Mouse (Mus musculus) megakaryocyte progenitor cell, adult 5-6 weeks (primary cell): ENCODE data around the gene Igfbp5. TPM values are rescaled to one million over a fixed set of nuclear protein-coding genes. Genes with fewer than 3 reads are reported as not detected.

ENCODE experiments used
- ATAC-seq: replicated peaks from 2 replicates; pipeline ENCODE4 v1.8.0; 2016; ENCODE audit warnings: mild to moderate bottlenecking, moderate TSS enrichment, inconsistent platforms; ENCODE audit not compliant: poor library complexity
- total RNA-seq, 2 experiments: library from RNA; stranded (forward) in 1 of 2; stranded (reverse) in 1 of 2; fragments of 157-497, 149-512 nt in 1 of 2; fragments of 200-1000 nt in 1 of 2; gene quantifications; 2 replicates each; pipeline versions ENCODE4 v1.2.3 to v1.2.4; 2015 to 2017

The Igfbp5 gene
- total RNA-seq (2015) (0.20 and 0.39 TPM in 2 replicates), total RNA-seq (2017) (0.07 and 0.12 TPM in 2 replicates)

DNA sequence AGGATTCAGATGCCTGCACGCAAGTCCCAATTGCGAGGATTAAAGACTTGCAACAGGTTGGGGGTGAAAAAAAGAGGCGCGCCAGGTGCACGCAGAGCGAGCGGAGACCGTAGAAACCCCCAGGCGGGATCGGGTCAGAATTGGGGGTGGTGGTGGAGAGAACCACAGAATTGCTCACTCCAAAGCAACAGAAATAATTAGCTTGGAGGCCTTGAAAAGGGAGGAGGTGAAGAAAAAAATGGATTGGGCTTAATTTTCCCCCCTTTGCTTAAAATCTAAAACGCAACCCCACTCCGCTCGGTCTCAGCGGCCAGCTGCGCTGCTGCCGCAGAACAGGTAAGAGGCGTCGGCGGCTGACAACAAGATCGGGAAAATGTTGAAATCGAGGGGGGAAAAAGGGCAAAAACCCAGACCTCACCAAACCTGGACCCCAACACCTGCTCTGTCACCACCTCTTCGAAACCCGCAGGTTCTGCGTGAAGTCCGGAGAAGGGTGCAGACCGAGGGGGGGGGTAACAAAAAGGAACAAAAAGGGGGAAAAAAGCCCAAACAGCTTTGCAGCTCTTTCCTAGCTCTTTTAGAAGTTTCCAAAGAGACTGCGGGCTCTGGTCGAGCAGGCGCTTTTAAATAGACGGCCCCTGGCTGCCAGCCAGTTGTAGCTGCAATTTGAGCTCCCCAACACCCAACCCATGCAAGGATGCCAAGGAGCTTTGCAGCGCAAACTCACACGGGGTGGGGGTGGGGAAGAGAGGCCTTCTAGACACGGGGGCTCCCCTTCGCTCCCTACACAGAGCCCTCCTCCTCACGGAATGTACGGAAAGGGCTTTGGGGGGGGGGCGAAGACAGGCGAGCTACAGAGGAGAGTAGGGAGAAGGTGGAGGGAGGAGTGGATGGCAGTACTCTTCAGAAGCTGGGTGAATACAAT, at the start of gene Igfbp5:
Gene Igfbp5, minus strand, starts transcription at position 598 of the 925 bp plus-strand sequence.
- ATAC-seq, result no peak

DNA sequence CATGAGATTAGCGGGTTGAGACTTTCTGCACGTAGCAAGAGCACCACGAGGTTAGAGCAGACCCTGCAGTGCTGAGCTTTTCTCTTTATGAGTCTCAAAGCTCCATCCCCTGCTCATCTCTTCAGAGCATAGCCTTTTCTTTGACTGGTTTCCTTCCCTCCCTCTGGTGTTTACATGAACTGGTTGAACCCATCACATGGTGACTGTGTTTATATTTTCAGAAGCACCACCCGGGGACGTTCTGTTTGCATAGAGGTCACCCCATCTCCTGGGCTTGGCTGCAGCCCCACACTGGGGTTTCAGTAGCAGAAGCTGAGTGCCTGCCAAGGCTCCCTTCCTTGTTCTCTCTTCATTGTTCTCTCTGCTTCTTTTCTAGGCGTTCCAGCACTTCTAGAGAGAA, 40.1 kb upstream of the Igfbp5 start:
- ATAC-seq, result no peak

DNA sequence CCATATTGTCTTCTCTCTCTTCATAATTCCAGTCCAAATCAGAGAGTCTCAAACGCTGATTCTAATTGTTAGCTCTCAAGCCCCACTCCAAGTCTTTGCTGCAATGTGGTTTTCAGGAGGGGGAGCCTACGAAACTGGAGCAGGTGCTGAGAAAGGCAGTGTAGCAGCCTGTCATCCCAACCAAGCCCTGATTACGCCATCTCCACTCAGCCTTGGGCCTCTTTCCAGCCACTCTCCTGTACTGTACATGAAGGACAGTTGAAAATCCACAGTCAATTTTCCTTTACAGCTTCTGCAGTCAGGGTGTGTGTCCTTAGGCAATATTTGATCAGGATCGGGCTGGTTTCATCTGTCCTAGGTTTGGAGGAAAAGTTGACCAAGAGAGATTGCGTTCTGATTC, 38.4 kb upstream of the Igfbp5 start:
- ATAC-seq, result no peak

DNA sequence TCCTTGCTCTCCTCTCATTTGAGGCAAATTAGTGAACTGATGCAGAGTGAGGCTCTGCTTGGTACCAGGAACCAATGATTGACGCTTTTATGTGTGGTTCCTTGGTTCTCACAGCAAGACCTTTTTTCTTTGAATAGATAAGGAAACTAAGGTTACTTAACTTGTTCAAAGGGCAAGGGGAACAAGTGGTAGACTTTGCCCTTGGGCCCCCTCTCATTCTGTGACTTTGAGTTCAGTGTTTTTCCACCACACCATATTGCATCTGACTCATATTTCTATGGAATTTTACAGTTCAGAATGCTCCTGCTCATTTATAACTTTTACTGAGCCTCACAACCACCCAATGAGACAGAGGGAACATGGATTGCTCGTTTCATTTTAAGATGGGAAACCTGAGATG, 21.1 kb upstream of the Igfbp5 start:
- ATAC-seq, result no peak

DNA sequence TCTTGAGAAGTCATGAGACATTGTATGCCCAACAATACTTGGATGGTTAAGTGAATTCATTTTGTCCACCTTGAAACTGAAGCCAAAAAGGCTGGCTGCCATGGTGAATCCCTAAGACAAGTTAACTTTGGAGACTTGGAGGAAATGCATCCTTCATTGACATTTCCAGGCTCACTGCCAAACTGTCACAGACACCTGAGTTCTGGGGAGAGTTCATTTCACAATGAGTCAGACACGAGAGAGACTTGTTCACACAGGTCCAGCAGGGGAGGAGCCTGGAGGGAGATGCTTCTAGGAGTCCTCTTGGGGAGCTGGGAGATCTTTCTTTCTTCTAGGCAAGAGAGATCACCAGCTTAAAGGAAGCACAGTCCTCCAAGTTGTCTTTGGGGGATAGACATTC, 13.2 kb upstream of the Igfbp5 start:
- ATAC-seq, result no peak

DNA sequence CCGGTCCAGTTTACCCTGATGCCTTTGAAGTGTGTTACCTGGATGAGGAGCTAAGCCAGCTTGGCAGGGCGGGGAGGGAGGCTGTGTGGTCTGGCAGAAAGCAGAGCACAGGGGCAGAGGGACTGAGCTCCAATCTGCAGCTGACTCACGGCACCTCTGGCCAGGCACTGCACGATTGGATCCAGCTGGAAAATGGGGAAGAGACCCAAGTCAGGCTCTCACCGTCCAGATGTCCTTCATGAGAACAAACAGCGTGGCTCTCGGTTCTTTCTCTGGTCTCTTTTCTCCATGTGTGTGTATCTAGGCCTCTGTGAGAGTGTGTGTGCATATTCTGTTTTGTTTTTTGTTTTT, 11.1 kb upstream of the Igfbp5 start:
- no peak for ATAC-seq

DNA sequence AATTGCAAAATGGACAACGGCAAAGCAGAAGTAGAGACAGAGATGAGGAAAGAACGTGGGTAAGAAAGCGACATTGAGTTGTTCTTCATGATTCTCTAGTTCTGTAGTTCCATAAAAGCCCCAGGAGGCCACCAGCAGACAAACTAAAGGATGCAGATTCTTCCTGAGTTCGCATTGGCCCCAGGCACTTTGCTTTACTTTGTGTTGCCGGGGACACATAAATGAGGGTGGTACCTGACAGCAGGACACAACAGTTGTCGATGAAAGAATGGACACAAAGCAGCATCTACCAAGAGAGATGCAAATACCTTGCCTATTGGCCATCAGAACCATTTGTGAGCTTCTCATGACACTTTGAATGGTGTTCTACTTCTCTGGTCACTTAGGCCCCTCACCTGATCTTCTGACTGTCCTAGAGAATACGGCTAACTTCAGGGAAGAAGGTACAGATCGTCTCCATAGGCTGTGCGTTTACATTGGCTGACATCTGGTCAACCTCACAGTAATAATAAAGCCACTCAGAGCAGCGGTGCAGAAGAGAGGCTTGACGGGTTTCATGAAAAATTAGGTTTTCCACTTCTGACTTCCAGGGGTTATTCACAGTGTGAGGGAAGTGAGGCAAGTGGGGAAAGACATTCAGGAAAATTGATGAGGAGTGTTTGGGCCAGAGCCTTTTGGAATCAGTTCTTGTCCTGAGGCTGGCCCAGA, 10.6 kb upstream of the Igfbp5 start:
- ATAC-seq, result no peak

DNA sequence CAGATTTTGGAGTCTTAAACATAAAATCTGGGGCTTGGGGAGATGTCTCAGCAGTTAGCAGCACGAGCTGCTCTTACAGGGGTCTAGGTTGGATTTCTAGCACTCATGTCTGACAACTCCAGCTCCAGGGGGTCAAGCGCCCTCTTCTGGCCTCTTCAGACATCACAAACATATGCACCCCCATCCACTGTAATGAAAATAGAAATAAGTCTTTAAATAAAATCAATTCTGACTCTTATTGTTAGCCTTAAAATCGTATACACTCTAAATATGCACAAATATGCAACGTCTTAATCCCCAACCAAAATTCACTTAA, 4.6 kb upstream of the Igfbp5 start:
- ATAC-seq, result 0 out of 2 replicates have a peak, but pooled peaks have one; percentile 45

DNA sequence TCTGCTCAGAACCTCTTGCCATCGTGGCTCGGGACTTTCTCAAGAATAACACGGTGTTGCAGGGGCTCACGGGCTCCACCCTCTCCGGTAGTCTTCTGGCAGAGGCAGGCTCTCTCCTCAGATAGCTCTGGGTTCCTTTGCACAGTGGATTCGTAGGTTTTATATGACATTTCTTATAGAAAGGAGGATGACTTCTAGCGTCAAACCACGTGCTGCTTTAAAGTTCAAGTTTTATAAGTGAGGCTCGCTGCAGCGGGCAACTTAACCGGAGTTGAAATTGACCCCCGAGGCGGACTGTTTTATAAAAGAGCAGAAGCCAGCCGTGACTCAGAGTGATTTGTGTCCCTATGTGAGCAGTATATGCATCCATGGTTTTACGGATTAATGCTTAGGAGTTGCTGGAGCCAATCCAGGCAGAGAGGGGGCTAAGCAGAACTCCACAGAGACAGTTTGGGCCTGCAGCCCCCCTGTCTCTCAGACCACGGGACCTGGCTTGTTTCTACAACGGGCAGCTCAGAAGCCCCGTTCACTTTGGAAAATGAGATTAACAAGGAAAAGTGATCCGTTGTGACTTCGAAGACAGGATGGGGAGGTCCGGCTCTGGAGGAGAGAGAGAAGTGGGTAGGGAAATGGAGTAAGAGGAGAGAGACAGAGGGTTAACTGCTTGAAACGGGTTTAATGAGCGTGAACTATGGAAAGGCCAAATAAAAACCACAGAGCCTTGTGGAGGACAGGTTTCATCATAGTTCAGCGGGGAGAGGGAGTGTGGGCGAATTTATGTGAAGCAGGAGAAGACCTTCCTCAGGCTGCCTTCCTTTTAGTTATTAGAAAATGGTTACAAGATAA, 4.0 kb upstream of the Igfbp5 start:
- ATAC-seq, result no peak

DNA sequence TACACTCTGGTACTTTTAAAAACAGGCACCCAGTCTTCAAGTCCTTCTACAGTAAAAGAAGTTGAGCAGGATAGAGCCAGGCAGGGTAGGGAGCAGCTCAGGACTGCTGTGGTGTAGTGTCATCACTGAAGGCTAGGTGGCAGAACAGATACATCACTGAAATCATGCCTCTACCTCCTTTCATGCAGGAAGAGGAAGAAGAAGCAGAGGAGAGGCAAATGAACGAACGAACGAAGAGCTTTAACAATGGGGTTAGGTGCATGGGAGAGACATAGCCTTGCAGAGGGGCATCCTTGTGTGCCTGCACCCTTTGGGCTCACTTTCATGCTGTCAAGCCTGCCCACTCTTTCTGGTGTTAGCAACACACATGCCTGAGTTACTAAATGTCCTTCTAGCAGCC, 3.2 kb upstream of the Igfbp5 start:
- peak; percentile 81 for ATAC-seq

DNA sequence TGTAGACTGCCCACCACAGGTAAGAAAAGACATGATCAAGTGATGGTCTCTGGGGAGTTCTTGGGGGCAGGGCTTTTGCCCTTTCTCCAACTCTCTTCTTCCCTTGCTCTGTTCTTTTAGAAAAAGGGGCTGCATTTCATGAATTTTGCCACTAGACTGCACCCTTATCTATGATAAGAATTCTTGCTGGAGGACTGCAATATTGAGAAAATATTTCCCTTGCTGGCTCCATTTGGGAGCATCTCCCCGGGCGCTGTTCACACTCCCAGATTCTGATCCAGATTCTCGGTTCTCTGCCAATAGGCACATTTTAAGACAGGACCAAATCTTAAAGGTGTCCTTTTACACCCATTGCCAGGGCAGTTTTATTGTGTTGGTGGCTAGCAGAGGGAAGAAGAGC, 1.4 kb upstream of the Igfbp5 start:
- no peak for ATAC-seq

DNA sequence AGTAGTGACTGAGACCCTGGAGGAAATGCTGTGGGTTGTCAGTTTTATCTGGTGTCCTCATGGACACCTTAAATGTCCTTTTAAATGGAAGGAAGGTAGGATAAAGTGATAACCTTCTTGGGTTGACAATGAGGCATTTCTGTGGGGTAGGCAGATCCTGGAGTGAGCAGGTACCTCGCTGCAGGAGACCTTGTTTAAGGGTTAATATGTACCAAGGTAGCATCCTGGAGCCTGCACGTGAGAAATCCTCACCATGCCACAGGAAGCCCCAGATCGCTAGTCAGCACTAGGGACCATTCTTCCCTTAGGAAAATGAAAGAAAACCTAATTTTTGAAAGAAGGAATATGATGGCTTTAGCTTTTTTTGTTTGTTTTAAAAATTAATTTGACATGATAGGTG, 1.0 kb upstream of the Igfbp5 start:
- ATAC-seq, result no peak

DNA sequence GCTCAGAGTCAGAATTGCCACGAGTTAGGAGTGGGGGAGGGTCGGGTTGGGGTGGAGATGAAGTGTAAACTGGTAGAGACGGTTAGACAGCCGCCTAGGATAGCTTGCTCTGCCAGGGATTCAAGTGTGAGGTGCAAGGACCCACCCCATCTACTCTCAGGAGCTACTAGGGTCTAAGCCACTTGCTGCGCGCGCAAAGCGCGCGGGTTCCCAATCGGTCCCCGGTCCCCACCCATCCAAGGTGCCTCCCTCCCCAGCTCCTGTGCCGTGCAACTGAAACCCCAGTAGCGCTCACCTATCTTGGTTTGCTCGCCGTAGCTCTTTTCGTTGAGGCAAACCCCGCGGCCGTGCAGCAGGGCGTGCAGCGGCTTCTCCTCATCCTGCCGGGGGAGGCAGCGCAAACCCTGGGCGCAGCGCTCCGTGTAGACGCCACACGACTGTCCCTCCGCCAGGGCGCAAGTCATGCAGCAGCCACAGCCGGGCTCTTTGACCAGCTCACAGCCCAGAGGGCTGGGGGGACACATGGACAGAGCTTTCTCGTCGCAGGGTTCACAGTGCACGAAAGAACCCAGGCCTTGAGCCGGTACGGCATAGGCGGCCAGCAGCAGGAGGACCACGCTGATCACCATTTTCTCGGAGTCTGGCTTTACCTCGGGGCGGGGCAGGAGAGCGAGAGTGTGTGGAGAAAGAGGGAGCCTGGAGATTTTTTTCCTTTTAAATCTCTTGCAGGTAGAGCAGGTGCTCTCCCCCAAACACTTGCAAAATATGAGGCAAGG, 985 bp downstream of the Igfbp5 start:
- ATAC-seq, result no peak

DNA sequence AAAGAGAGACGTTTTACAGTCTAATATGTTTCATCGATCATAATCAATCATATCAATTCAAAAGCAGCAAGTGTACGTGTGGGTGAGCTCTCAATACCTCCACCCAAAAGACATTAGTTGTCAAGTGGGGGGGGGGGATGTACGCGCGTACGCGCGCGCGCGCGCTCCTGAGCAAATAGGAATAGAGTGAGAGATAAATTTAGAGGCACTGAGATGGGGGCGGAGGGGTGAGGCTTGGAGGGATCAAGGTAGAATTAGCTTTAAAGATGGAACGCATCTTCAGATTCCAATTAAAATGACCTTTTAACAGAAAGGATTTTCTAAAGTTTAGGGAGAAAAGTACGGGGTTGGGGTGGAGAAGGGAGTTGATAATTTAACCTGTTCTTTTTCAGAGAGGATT, 1.6 kb downstream of the Igfbp5 start:
- no peak for ATAC-seq

DNA sequence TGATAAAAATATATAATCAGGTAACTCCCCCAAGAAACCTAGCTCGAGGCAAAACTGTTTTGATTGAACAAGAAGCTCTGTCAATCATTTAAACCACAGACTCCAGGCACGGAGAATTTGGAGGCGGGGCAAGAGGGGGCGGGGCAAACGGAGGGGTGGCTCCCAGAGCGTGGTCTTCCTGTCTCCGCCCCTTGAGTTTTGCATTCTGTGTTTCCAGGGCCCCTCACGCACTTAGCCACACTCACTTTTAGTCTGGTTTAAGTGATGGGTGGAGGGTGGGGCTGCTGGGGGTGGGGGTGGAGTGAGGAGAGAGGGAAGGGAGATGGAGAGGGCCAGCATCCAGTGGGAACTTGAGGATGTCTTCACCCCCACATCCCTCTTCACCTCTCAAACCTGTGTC, 2.2 kb downstream of the Igfbp5 start:
- peak; percentile 32 for ATAC-seq

DNA sequence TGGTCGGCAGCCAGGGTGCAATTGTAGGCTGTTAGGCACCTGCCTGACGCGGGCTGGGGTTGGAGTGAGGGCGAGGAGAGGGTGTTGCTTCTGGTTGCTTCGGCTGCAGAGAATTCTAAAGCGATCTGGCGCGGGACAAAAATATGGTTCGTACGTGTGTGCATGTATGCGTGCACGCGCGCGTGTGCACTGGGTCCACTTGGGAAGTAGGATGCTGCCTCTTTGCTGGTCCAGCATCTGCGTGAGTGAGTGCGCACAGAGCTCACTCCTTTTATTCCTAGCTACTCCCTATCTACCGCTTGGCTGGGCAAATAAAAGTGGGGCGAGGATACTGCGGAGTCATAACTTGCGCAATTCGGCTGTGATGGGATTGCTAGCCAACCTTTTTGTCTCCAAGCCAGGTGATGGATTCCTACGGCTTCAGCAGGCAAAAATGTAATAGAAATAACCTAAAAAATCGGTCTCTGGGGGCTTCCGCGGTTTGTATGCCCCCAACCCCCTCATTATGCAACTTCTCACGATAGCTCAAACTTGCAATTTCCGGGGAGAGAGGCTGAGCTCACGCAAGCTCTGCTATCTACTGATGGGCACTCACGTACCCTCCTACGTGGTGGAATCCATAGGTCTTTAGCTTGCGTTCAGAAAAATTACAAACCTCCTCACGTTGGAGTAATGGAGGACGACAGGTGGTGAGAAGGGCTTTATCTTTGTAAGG, 2.8 kb downstream of the Igfbp5 start:
- no peak for ATAC-seq

DNA sequence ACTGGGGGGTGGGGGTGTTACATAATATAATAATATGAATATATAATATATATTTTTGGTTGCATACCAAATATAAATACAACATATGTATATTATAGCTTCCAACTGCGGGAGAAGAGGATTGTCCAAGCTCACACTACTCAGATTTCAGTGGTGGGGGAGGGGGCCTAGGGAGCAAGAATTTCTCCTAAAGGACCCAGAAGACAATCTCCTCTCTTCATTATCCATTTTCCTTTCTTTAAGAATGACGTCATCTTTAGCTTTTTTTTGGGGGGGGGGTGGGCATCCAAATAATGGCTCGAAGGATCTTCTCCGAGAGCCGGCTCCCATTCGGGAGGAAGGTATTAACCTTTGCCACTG, 3.4 kb downstream of the Igfbp5 start:
- ATAC-seq, result no peak

DNA sequence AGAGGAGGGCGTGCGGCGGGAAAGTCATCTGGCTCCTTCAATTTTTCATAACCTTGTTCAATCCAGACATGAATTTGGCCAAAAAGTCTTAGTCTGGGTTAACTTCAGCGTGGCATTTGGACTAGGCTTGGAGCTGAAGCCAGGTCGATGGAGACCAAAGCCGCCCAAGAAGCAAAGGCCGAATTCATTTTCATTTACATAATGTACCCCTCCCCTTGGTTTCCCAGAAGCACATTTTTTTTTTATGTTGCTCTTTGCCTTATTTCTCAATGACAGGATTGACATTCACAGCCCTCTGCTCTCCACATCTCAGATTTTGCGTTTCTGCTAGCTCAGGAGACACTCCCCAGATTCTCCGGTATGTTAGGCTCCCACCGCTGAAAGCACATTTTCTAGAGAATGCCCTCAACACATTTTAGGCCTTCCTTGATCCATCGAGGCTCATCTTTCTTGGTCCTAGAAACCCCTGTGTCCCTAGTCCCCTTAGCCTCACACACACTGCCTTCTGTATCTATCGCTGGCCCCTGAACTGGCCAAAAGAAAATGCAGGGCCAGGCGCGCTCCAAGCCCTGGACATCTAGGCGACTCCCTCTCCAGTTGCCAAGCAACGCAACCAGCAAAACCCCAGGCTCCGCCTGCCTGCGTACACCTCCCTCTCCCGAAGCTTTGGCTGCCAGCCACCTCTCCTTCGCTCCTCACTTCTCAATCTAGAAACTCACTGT, 3.9 kb downstream of the Igfbp5 start:
- peak; percentile 47 for ATAC-seq
